Mouse (Mus musculus) thymus, postnatal 25 days (tissue): ENCODE results near the gene Olfr1416.

ENCODE experiments used
- DNase-seq: peaks from one replicate; pipeline ENCODE4 v3.0.0; 2022

Olfr1416 gene

DNA sequence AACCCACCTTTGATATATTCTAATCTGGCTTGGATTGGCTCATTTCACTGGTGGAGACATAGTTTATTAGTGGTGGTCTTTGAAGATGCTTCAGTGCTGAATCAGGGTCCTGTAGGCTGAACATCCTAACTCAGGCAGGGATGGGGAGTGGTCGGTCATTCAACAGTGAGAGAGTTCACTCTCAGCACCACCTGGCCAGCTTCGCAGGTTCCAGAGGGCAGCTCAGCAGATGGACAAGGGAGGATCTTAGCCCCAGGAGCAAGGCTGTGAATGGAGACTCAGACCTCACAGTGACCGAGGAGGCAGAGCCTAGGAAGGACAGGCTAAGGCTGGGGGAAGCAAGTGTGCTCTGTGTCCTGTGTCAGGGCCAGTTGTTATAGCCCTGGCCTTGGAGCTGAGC is 53.5 kb downstream of the Olfr1416 start:
- no peak for DNase-seq

GRCm38 (mm10) chr1:92430991-92431390 is 53.9 kb downstream of the Olfr1416 start:
- no peak for DNase-seq
